Mouse (Mus musculus) limb, embryonic 11.5 days (tissue): ENCODE data around the gene Slc22a23. TPM values are rescaled to one million over a fixed set of nuclear protein-coding genes. Genes with fewer than 3 reads are reported as not detected.

Experiments used
- ATAC-seq: fragments of 200-750 bp; cut with Nextera tagmentation; 2 replicates; pipeline ENCODE4 v1.8.0; 2017; ENCODE audit warnings: low read depth; ENCODE audit not compliant: insufficient number of reproducible peaks, low FRiP score, low TSS enrichment
- DNase-seq: peaks from one replicate; pipeline ENCODE4 v3.0.0-alpha.2; 2015; ENCODE audit warnings: low spot score
- H3K27ac ChIP-seq: fragments of 300-500 bp; sonication (generic); replicated peaks from 2 replicates; pipeline ENCODE4 v1.5.1; 2014; ENCODE audit warnings: low read depth, mild to moderate bottlenecking, low read length
- H3K27me3 ChIP-seq: fragments of 300-500 bp; sonication (generic); 2 replicates; pipeline ENCODE4 v1.6.1; 2014; ENCODE audit warnings: mild to moderate bottlenecking, low read length, mixed read lengths; ENCODE audit not compliant: control insufficient read depth, insufficient read depth
- H3K36me3 ChIP-seq: fragments of 300-500 bp; sonication (generic); 2 replicates; pipeline ENCODE4 v1.6.1; 2014; ENCODE audit warnings: mild to moderate bottlenecking, low read length, moderate library complexity, mixed read lengths; ENCODE audit not compliant: control insufficient read depth, insufficient read depth
- H3K4me1 ChIP-seq: fragments of 300-500 bp; sonication (generic); 2 replicates; pipeline ENCODE4 v1.6.1; 2014; ENCODE audit warnings: low read length, mixed read lengths; ENCODE audit not compliant: control insufficient read depth, insufficient read depth
- H3K4me2 ChIP-seq: fragments of 300-500 bp; sonication (generic); 2 replicates; pipeline ENCODE4 v1.6.1; 2014; ENCODE audit warnings: low read depth, mild to moderate bottlenecking, moderate library complexity; ENCODE audit not compliant: severe bottlenecking
- H3K4me3 ChIP-seq: fragments of 300-500 bp; sonication (generic); 2 replicates; pipeline ENCODE4 v1.5.1; 2014; ENCODE audit warnings: low read depth, low read length
- H3K9ac ChIP-seq: fragments of 300-500 bp; sonication (generic); 2 replicates; pipeline ENCODE4 v1.6.1; 2014; ENCODE audit warnings: mild to moderate bottlenecking, low read length
- H3K9me3 ChIP-seq: fragments of 300-500 bp; sonication (generic); 2 replicates; pipeline ENCODE4 v1.6.1; 2016; ENCODE audit warnings: low read length; ENCODE audit not compliant: control insufficient read depth
- WGBS: fragments of 180-500 bp; shearing (Covaris S2); extraction: QIAGEN DNeasy Blood & Tissue Kit; methylation state at CpG from one replicate; pipeline ENCODE4 v1.1.7; 2014; 5-methylcytosine and 5-hydroxymethylcytosine counted together
- polyA plus RNA-seq: library from polyadenylated mRNA; unstranded; fragments of >200 nt; fragmentation: Nextera tagmentation; extraction: Ambion mirVana; gene quantifications from 2 replicates; pipeline ENCODE4 v1.2.1, GENCODE M21; 2014

Gene Slc22a23
- polyA plus RNA-seq, 1 experiment from 2014 or later, result 3.2 TPM

- Histone ChIP-seq H3K4me3 (no peak overlapping the region), H3K27ac (no peak overlapping the region), H3K27me3 (0 out of 2 replicates have a peak, but pooled peaks cover 6% of the 10 kb centered on the region), H3K9me3 (no peaks in the 10 kb centered on the region), H3K9ac (no peak overlapping the region), H3K4me2 (no peak overlapping the region), H3K36me3 (no peaks in the 10 kb centered on the region), H3K4me1 (peaks cover 22% of the 10 kb centered on the region)
- WGBS, result 72% methylated on average over 7 of the region's 7 CpGs
- no peak for ATAC-seq
- no peak for DNase-seq
Observed at GRCm38 (mm10) chr13:34134276-34134675, 210.7 kb downstream of the Slc22a23 start.

- WGBS, result 6% methylated on average over 15 of the region's 15 CpGs
- peak overlapping the region; percentile 66 for H3K4me2 ChIP-seq
- H3K9me3 ChIP-seq, result no peaks in the 10 kb centered on the region
- H3K36me3 ChIP-seq, result no peaks in the 10 kb centered on the region
- no peak overlapping the region for H3K27ac ChIP-seq
- DNase-seq (peak; percentile 53), ATAC-seq (no peak)
- peak overlapping the region; percentile 67 for H3K9ac ChIP-seq
- H3K4me1 ChIP-seq, result peaks cover 22% of the 10 kb centered on the region
- 0 out of 2 replicates have a peak, but pooled peaks cover 6% of the 10 kb centered on the region for H3K27me3 ChIP-seq
- peak overlapping the region; percentile 12; the same call in 1 of the 2 replicates for H3K4me3 ChIP-seq
Observed at GRCm38 (mm10) chr13:34133326-34134071, 211.5 kb downstream of the Slc22a23 start.

- Histone ChIP-seq H3K4me2 (peak overlapping the region; percentile 90), H3K36me3 (no peaks in the 10 kb centered on the region), H3K4me3 (no peak overlapping the region), H3K9me3 (no peaks in the 10 kb centered on the region), H3K27me3 (0 out of 2 replicates have a peak, but pooled peaks cover 6% of the 10 kb centered on the region), H3K4me1 (peaks cover 22% of the 10 kb centered on the region), H3K9ac (no peak overlapping the region), H3K27ac (no peak overlapping the region)
- ATAC-seq (no peak), DNase-seq (no peak)
- 14% methylated on average over 6 of the region's 6 CpGs for WGBS
Observed at GRCm38 (mm10) chr13:34132875-34133274, 212.1 kb downstream of the Slc22a23 start.

GRCm38 (mm10) chr13:34132299-34132698 is 212.7 kb downstream of the Slc22a23 start:
- 0% methylated on average over 15 of the region's 15 CpGs for WGBS
- H3K9ac ChIP-seq, result no peak overlapping the region
- ATAC-seq (no peak), DNase-seq (peak; percentile 55)
- H3K36me3 ChIP-seq, result no peaks in the 10 kb centered on the region
- H3K4me2 ChIP-seq, result peak overlapping the region; percentile 90
- no peaks in the 10 kb centered on the region for H3K9me3 ChIP-seq
- H3K27me3 ChIP-seq, result 0 out of 2 replicates have a peak, but pooled peaks cover 6% of the 10 kb centered on the region
- peaks cover 22% of the 10 kb centered on the region for H3K4me1 ChIP-seq
- H3K27ac ChIP-seq, result no peak overlapping the region
- peak overlapping the region; percentile 58; the same call in 1 of the 2 replicates for H3K4me3 ChIP-seq

GRCm38 (mm10) chr13:34131708-34132060 is 213.3 kb downstream of the Slc22a23 start:
- 0% methylated on average over 10 of the region's 10 CpGs for WGBS
- H3K9me3 ChIP-seq, result no peaks in the 10 kb centered on the region
- ATAC-seq (peak; percentile 31; the same call in 1 of the 2 replicates), DNase-seq (peak; percentile 71)
- H3K27ac ChIP-seq, result 0 out of 2 replicates have a peak overlapping the region, but pooled peaks have one; percentile 62
- 0 out of 2 replicates have a peak, but pooled peaks cover 6% of the 10 kb centered on the region for H3K27me3 ChIP-seq
- peak overlapping the region; percentile 60 for H3K9ac ChIP-seq
- no peaks in the 10 kb centered on the region for H3K36me3 ChIP-seq
- H3K4me1 ChIP-seq, result peaks cover 22% of the 10 kb centered on the region
- H3K4me3 ChIP-seq, result peak overlapping the region; percentile 58
- peak overlapping the region; percentile 90 for H3K4me2 ChIP-seq

GRCm38 (mm10) chr13:34131011-34131707 is 213.8 kb downstream of the Slc22a23 start:
- 0 out of 2 replicates have a peak, but pooled peaks cover 6% of the 10 kb centered on the region for H3K27me3 ChIP-seq
- H3K9me3 ChIP-seq, result no peaks in the 10 kb centered on the region
- peak overlapping the region; percentile 62; the same call in 1 of the 2 replicates for H3K27ac ChIP-seq
- H3K36me3 ChIP-seq, result no peaks in the 10 kb centered on the region
- peak overlapping the region; percentile 60 for H3K9ac ChIP-seq
- peak; percentile 76 for DNase-seq
- peak overlapping the region; percentile 58 for H3K4me3 ChIP-seq
- ATAC-seq, result peak; percentile 46; the same call in 1 of the 2 replicates
- peak overlapping the region; percentile 90 for H3K4me2 ChIP-seq
- H3K4me1 ChIP-seq, result peaks cover 22% of the 10 kb centered on the region
- whole genome bisulfite sequencing, result under 1% methylated on average over 24 of the region's 24 CpGs

- H3K27me3 ChIP-seq, result 0 out of 2 replicates have a peak, but pooled peaks cover 6% of the 10 kb centered on the region
- ATAC-seq, result peak; percentile 89
- H3K4me3 ChIP-seq, result peak within 1 kb of the TSS; percentile 58
- 0% methylated on average over 26 of the region's 26 CpGs for WGBS
- H3K9ac ChIP-seq, result peak within 1 kb of the TSS; percentile 60
- H3K27ac ChIP-seq, result peak within 1 kb of the TSS; percentile 62; the same call in 1 of the 2 replicates
- H3K4me1 ChIP-seq, result peaks cover 22% of the 10 kb centered on the region
- H3K9me3 ChIP-seq, result no peaks in the 10 kb centered on the region
- no peaks in the 10 kb centered on the region for H3K36me3 ChIP-seq
- DNase-seq, result peak; percentile 86
- peak within 1 kb of the TSS; percentile 90 for H3K4me2 ChIP-seq
Observed at GRCm38 (mm10) chr13:34130226-34130731, 214.7 kb downstream of the Slc22a23 start, which contains the start of gene Tubb2b. TSS of gene Tubb2b (minus strand) at chr13:34130466.
